ENCODE assay signal across 13 mouse cellular contexts in genomic region chr7:84013656-84014055, GRCm38 (mm10).
DNase-seq lines count a peak whose midpoint lies in the region; ATAC-seq and TF ChIP-seq lines count a peak whose summit lies in the region.
"Had no signal": no experiment of that assay in that cellular context is flagged by ENCODE, and none has a peak within 500 bp of the region (broad histone marks: within the 10 kb centered on the region; RNA-seq: fewer than 3 reads in every experiment).

No protein-coding gene starts in this region.

- no peak for ATAC-seq in lung, postnatal 0 days
- ATAC-seq in liver, postnatal 0 days, result no peak
- ATAC-seq in intestine, postnatal 0 days, result no peak

- H3K27ac ChIP-seq in lung, postnatal 0 days (ENCODE audit: low read length), result no peak overlapping the region
- H3K27ac ChIP-seq in liver, postnatal 0 days (ENCODE audit: low read depth), result no peak overlapping the region
- no peak overlapping the region for H3K27ac ChIP-seq in intestine, postnatal 0 days (ENCODE audit: low read depth, low read length)
- H3K27ac ChIP-seq: embryonic facial prominence, embryonic 10.5 days; liver, embryonic 13.5 days had no signal

- intact Hi-C loops in left cerebral cortex, postnatal 25 days (cut with DNase I), result no loop called here

- no peak for TF ChIP-seq CTCF in lung, postnatal 0 days (IDR thresholded peaks at IDR 0.05)
- TF ChIP-seq CTCF in liver, postnatal 0 days (IDR thresholded peaks at IDR 0.05; ENCODE audit: low read depth), result no peak
- TF ChIP-seq CTCF in intestine, postnatal 0 days (IDR thresholded peaks at IDR 0.05; ENCODE audit: low read depth), result no peak

- H3K9ac ChIP-seq in lung, postnatal 0 days (replicated peaks; ENCODE audit: low read depth), result no peak overlapping the region
- H3K9ac ChIP-seq in liver, postnatal 0 days (replicated peaks), result no peak overlapping the region
- H3K9ac ChIP-seq in intestine, postnatal 0 days (ENCODE audit: low read depth, low read length), result no peak overlapping the region
- H3K9ac ChIP-seq: liver, embryonic 13.5 days had no signal

- peaks cover 5% of the 10 kb centered on the region; the same call in 1 of the 2 replicates for H3K4me1 ChIP-seq in lung, postnatal 0 days (ENCODE audit: insufficient read depth, low read depth, low read length)
- no peaks in the 10 kb centered on the region for H3K4me1 ChIP-seq in liver, postnatal 0 days (ENCODE audit: insufficient read depth)
- peaks cover 8% of the 10 kb centered on the region for H3K4me1 ChIP-seq in intestine, postnatal 0 days (replicated peaks; ENCODE audit: control insufficient read depth, insufficient read depth, low read length)
- H3K4me1 ChIP-seq: embryonic facial prominence, embryonic 10.5 days; liver, embryonic 13.5 days had no signal

- no peaks in the 10 kb centered on the region for H3K27me3 ChIP-seq in lung, postnatal 0 days (replicated peaks; ENCODE audit: insufficient read depth, low read length)
- no peaks in the 10 kb centered on the region for H3K27me3 ChIP-seq in liver, postnatal 0 days (ENCODE audit: insufficient read depth, low read length)
- H3K27me3 ChIP-seq in intestine, postnatal 0 days (replicated peaks; ENCODE audit: control insufficient read depth, insufficient read depth, low read length), result no peaks in the 10 kb centered on the region
- H3K27me3 ChIP-seq: liver, embryonic 13.5 days had no signal

- TF ChIP-seq EP300 in lung, postnatal 0 days (IDR thresholded peaks at IDR 0.05), result no peak
- no peak for TF ChIP-seq EP300 in liver, postnatal 0 days (IDR thresholded peaks at IDR 0.05; ENCODE audit: low read depth)

- no peaks in the 10 kb centered on the region for H3K9me3 ChIP-seq in lung, postnatal 0 days (ENCODE audit: low read length)
- H3K9me3 ChIP-seq in liver, postnatal 0 days (ENCODE audit: low read length), result no peaks in the 10 kb centered on the region
- no peaks in the 10 kb centered on the region for H3K9me3 ChIP-seq in intestine, postnatal 0 days (ENCODE audit: control insufficient read depth)
- H3K9me3 ChIP-seq: embryonic facial prominence, embryonic 10.5 days; liver, embryonic 13.5 days had no signal

- no peak overlapping the region for H3K4me3 ChIP-seq in lung, postnatal 0 days (ENCODE audit: low read depth, low read length)
- H3K4me3 ChIP-seq in liver, postnatal 0 days (ENCODE audit: low read depth, low read length), result no peak overlapping the region
- H3K4me3 ChIP-seq in intestine, postnatal 0 days (ENCODE audit: low read depth, low read length), result no peak overlapping the region
- H3K4me3 ChIP-seq: embryonic facial prominence, embryonic 10.5 days; liver, embryonic 13.5 days had no signal

- DNase-seq in gastrocnemius, adult 18-20 months (ENCODE audit: low spot score), result peak; percentile 54
- no peak for DNase-seq in gastrocnemius, adult 8-10 months (ENCODE audit: low spot score in 2 of 2)
- DNase-seq in adrenal gland, postnatal 14 days, result peak; percentile 46
- DNase-seq in gastrocnemius, postnatal 25 days, result peak; percentile 53
- DNase-seq in lung, postnatal 0 days (ENCODE audit: low spot score), result peak; percentile 55
- DNase-seq in liver, postnatal 0 days, result no peak
- no peak for DNase-seq in left cerebral cortex, postnatal 25 days (ENCODE audit: low spot score in 2 of 2)
- DNase-seq: cerebellum, adult 8-10 months; kidney, postnatal 14 days; liver, embryonic 13.5 days; right cerebral cortex, postnatal 14 days had no signal

- no peak overlapping the region for H3K4me2 ChIP-seq in lung, postnatal 0 days (replicated peaks; ENCODE audit: low read depth, low read length)
- no peak overlapping the region for H3K4me2 ChIP-seq in liver, postnatal 0 days (ENCODE audit: low read depth, low read length)
- H3K4me2 ChIP-seq in intestine, postnatal 0 days (replicated peaks; ENCODE audit: low read depth), result no peak overlapping the region
- H3K4me2 ChIP-seq: liver, embryonic 13.5 days had no signal

- 47% methylated on average over 4 of the region's 4 CpGs for WGBS in lung, postnatal 0 days
- 67% methylated on average over 4 of the region's 4 CpGs for WGBS in liver, postnatal 0 days (ENCODE audit: insufficient replicate concordance)
- 71% methylated on average over 4 of the region's 4 CpGs for WGBS in intestine, postnatal 0 days

- no peaks in the 10 kb centered on the region for H3K36me3 ChIP-seq in lung, postnatal 0 days (ENCODE audit: insufficient read depth, low read length)
- no peaks in the 10 kb centered on the region for H3K36me3 ChIP-seq in liver, postnatal 0 days (replicated peaks; ENCODE audit: insufficient read depth, low read length)
- H3K36me3 ChIP-seq in intestine, postnatal 0 days (ENCODE audit: control insufficient read depth, insufficient read depth), result no peaks in the 10 kb centered on the region
- H3K36me3 ChIP-seq: embryonic facial prominence, embryonic 10.5 days; liver, embryonic 13.5 days had no signal

Comparison
In these comparisons a context has a peak if more than half of its experiments do, and no peak if none do; other contexts are left out.
1. DNase-seq: peak in gastrocnemius, adult 18-20 months (single experiment), adrenal gland, postnatal 14 days (single experiment), gastrocnemius, postnatal 25 days (single experiment) and lung, postnatal 0 days (single experiment); none in gastrocnemius, adult 8-10 months (0 of 2), liver, postnatal 0 days (single experiment) and left cerebral cortex, postnatal 25 days (0 of 2).